Mouse (Mus musculus): ENCODE data around the gene Haus7.
"Not testable (repeated sequence)": the region's sequence is repeated elsewhere in the genome, so short reads cannot be mapped to it uniquely, and the experiment has no call there.

Haus7 gene

GRCm38 (mm10) chrX:73458877-73459392 is at the start of gene Haus7:
Haus7 (minus strand) TSS chrX:73459044.
- H3K4me1 ChIP-seq (replicated peaks; ENCODE audit: low read depth, low read length) = peaks cover 12% of the 10 kb centered on the region
- H3K27me3 ChIP-seq (ENCODE audit: insufficient read depth, low read length) = no peaks in the 10 kb centered on the region
- no peak for TF ChIP-seq CTCF (conservative IDR thresholded peaks at IDR 0.05; ENCODE audit: low read length)
- TF ChIP-seq POU5F1 (IDR thresholded peaks at IDR 0.05; ENCODE audit: borderline replicate concordance, low read length) = no peak
- no peak for TF ChIP-seq NANOG (IDR thresholded peaks at IDR 0.05; ENCODE audit: borderline replicate concordance, low read length)
- peaks cover 10% of the 10 kb centered on the region; the same call in 1 of the 2 replicates for H3K36me3 ChIP-seq (ENCODE audit: insufficient read depth, low read length)
- H3K9me3 ChIP-seq (ENCODE audit: low read length) = peaks cover under 1% of the 10 kb centered on the region; the same call in 1 of the 2 replicates
- H3K4me3 ChIP-seq (replicated peaks; ENCODE audit: low read length) = peak within 1 kb of the TSS; percentile 80

GRCm38 (mm10) chrX:73506577-73506976 is 47.7 kb upstream of the Haus7 start:
- no peak overlapping the region for H3K4me3 ChIP-seq (replicated peaks; ENCODE audit: low read length)
- no peaks in the 10 kb centered on the region for H3K9me3 ChIP-seq (ENCODE audit: low read length)
- TF ChIP-seq NANOG (IDR thresholded peaks at IDR 0.05; ENCODE audit: borderline replicate concordance, low read length) = no peak
- no peak for TF ChIP-seq CTCF (conservative IDR thresholded peaks at IDR 0.05; ENCODE audit: low read length)
- TF ChIP-seq POU5F1 (IDR thresholded peaks at IDR 0.05; ENCODE audit: borderline replicate concordance, low read length) = no peak
- no peaks in the 10 kb centered on the region for H3K36me3 ChIP-seq (ENCODE audit: insufficient read depth, low read length)
- H3K4me1 ChIP-seq (replicated peaks; ENCODE audit: low read depth, low read length) = peaks cover 4% of the 10 kb centered on the region; the same call in 1 of the 2 replicates
- H3K27me3 ChIP-seq (ENCODE audit: insufficient read depth, low read length) = peaks cover 42% of the 10 kb centered on the region

- no peaks in the 10 kb centered on the region for H3K9me3 ChIP-seq (ENCODE audit: low read length)
Measured at GRCm38 (mm10) chrX:73505130-73505735, 46.4 kb upstream of the Haus7 start.

GRCm38 (mm10) chrX:73496746-73497145 is 37.9 kb upstream of the Haus7 start:
- no peaks in the 10 kb centered on the region for H3K9me3 ChIP-seq (ENCODE audit: low read length)
- H3K4me3 ChIP-seq (replicated peaks; ENCODE audit: low read length) = no peak overlapping the region
- TF ChIP-seq NANOG (IDR thresholded peaks at IDR 0.05; ENCODE audit: borderline replicate concordance, low read length) = no peak
- TF ChIP-seq POU5F1 (IDR thresholded peaks at IDR 0.05; ENCODE audit: borderline replicate concordance, low read length) = no peak
- TF ChIP-seq CTCF (conservative IDR thresholded peaks at IDR 0.05; ENCODE audit: low read length) = no peak
- no peaks in the 10 kb centered on the region for H3K4me1 ChIP-seq (replicated peaks; ENCODE audit: low read depth, low read length)
- H3K27me3 ChIP-seq (ENCODE audit: insufficient read depth, low read length) = peaks cover 15% of the 10 kb centered on the region
- H3K36me3 ChIP-seq (ENCODE audit: insufficient read depth, low read length) = no peaks in the 10 kb centered on the region

More at GRCm38 (mm10) chrX:73505130-73505735, 46.4 kb upstream of the Haus7 start:
- Histone ChIP-seq H3K36me3 (ENCODE audit: insufficient read depth, low read length) (no peaks in the 10 kb centered on the region), H3K4me1 (replicated peaks; ENCODE audit: low read depth, low read length) (peaks cover 4% of the 10 kb centered on the region; the same call in 1 of the 2 replicates), H3K4me3 (replicated peaks; ENCODE audit: low read length) (no peak overlapping the region), H3K27me3 (ENCODE audit: insufficient read depth, low read length) (peaks cover 44% of the 10 kb centered on the region)
- TF ChIP-seq POU5F1 (IDR thresholded peaks at IDR 0.05; ENCODE audit: borderline replicate concordance, low read length) = no peak

- H3K27me3 ChIP-seq (ENCODE audit: insufficient read depth, low read length); H3K4me3 ChIP-seq (replicated peaks; ENCODE audit: low read length); H3K36me3 ChIP-seq (ENCODE audit: insufficient read depth, low read length); H3K4me1 ChIP-seq (replicated peaks; ENCODE audit: low read depth, low read length); H3K9me3 ChIP-seq (ENCODE audit: low read length): not testable (repeated sequence)
- TF ChIP-seq CTCF (conservative IDR thresholded peaks at IDR 0.05; ENCODE audit: low read length) = peak; percentile 24; the same call in 1 of the 2 replicates
Measured at GRCm38 (mm10) chrX:73493567-73493966, 34.7 kb upstream of the Haus7 start.

GRCm38 (mm10) chrX:73490804-73491203 is 32.0 kb upstream of the Haus7 start:
- no peak overlapping the region for H3K4me3 ChIP-seq (replicated peaks; ENCODE audit: low read length)
- H3K36me3 ChIP-seq (ENCODE audit: insufficient read depth, low read length) = no peaks in the 10 kb centered on the region
- TF ChIP-seq NANOG (IDR thresholded peaks at IDR 0.05; ENCODE audit: borderline replicate concordance, low read length) (no peak), CTCF (conservative IDR thresholded peaks at IDR 0.05; ENCODE audit: low read length) (no peak), POU5F1 (IDR thresholded peaks at IDR 0.05; ENCODE audit: borderline replicate concordance, low read length) (no peak)
- H3K27me3 ChIP-seq (ENCODE audit: insufficient read depth, low read length) = peaks cover 14% of the 10 kb centered on the region
- no peaks in the 10 kb centered on the region for H3K4me1 ChIP-seq (replicated peaks; ENCODE audit: low read depth, low read length)
- H3K9me3 ChIP-seq (ENCODE audit: low read length) = no peaks in the 10 kb centered on the region

GRCm38 (mm10) chrX:73490186-73490585 is 31.3 kb upstream of the Haus7 start:
- Histone ChIP-seq H3K4me1 (replicated peaks; ENCODE audit: low read depth, low read length) (no peaks in the 10 kb centered on the region), H3K9me3 (ENCODE audit: low read length) (no peaks in the 10 kb centered on the region), H3K36me3 (ENCODE audit: insufficient read depth, low read length) (no peaks in the 10 kb centered on the region), H3K27me3 (ENCODE audit: insufficient read depth, low read length) (peaks cover 14% of the 10 kb centered on the region), H3K4me3 (replicated peaks; ENCODE audit: low read length) (no peak overlapping the region)
- TF ChIP-seq CTCF (conservative IDR thresholded peaks at IDR 0.05; ENCODE audit: low read length) (no peak), NANOG (IDR thresholded peaks at IDR 0.05; ENCODE audit: borderline replicate concordance, low read length) (no peak), POU5F1 (IDR thresholded peaks at IDR 0.05; ENCODE audit: borderline replicate concordance, low read length) (no peak)

- H3K27me3 ChIP-seq (ENCODE audit: insufficient read depth, low read length) = peaks cover 32% of the 10 kb centered on the region
- no peak for TF ChIP-seq POU5F1 (IDR thresholded peaks at IDR 0.05; ENCODE audit: borderline replicate concordance, low read length)
- TF ChIP-seq NANOG (IDR thresholded peaks at IDR 0.05; ENCODE audit: borderline replicate concordance, low read length) = no peak
- TF ChIP-seq CTCF (conservative IDR thresholded peaks at IDR 0.05; ENCODE audit: low read length) = no peak
- no peaks in the 10 kb centered on the region for H3K9me3 ChIP-seq (ENCODE audit: low read length)
- H3K4me1 ChIP-seq (replicated peaks; ENCODE audit: low read depth, low read length) = no peaks in the 10 kb centered on the region
- no peak overlapping the region for H3K4me3 ChIP-seq (replicated peaks; ENCODE audit: low read length)
- no peaks in the 10 kb centered on the region for H3K36me3 ChIP-seq (ENCODE audit: insufficient read depth, low read length)
Measured at GRCm38 (mm10) chrX:73486920-73487319, 28.1 kb upstream of the Haus7 start.

GRCm38 (mm10) chrX:73484870-73485269 is 26.0 kb upstream of the Haus7 start:
- Histone ChIP-seq H3K27me3 (ENCODE audit: insufficient read depth, low read length) (peaks cover 36% of the 10 kb centered on the region), H3K9me3 (ENCODE audit: low read length) (no peaks in the 10 kb centered on the region), H3K4me1 (replicated peaks; ENCODE audit: low read depth, low read length) (no peaks in the 10 kb centered on the region), H3K4me3 (replicated peaks; ENCODE audit: low read length) (no peak overlapping the region), H3K36me3 (ENCODE audit: insufficient read depth, low read length) (no peaks in the 10 kb centered on the region)
- TF ChIP-seq NANOG (IDR thresholded peaks at IDR 0.05; ENCODE audit: borderline replicate concordance, low read length) (no peak), POU5F1 (IDR thresholded peaks at IDR 0.05; ENCODE audit: borderline replicate concordance, low read length) (no peak), CTCF (conservative IDR thresholded peaks at IDR 0.05; ENCODE audit: low read length) (no peak)

Data from E14TG2a.4 (cell line).